ENCODE assay signal across 20 mouse cellular contexts in the genomic region with DNA sequence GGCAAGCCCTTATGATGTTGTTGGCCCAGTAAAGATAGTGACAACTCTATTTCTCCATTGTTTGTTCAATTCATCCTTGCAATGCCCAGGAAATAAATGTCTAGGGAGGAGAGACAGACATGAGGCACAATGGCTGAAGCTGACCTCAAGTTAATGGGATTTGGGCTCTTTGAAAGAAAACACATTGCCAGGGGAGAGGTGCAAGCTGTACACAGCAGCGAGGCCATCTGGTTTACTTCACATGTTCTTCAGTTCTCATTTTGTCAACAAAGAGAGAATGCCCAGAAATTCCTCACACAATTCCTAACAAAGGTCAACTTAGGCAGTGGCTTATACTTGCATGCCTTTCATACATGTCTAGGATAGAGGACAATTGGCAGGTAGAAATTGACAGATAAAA.
DNase-seq lines count a peak whose midpoint lies in the region.
"Had no signal": no experiment of that assay in that cellular context is flagged by ENCODE, and none has a peak within 500 bp of the region (broad histone marks: within the 10 kb centered on the region; RNA-seq: fewer than 3 reads in every experiment).

No protein-coding gene starts in this region.

- no peak overlapping the region for H3K27ac ChIP-seq in heart, embryonic 10.5 days
- H3K27ac ChIP-seq: embryonic facial prominence, embryonic 12.5 days; forebrain, embryonic 13.5 days; kidney, embryonic 15.5 days; limb, embryonic 15.5 days; liver, embryonic 15.5 days; midbrain, embryonic 12.5 days had no signal

- H3K4me1 ChIP-seq in heart, embryonic 10.5 days: no peaks in the 10 kb centered on the region
- H3K4me1 ChIP-seq: embryonic facial prominence, embryonic 12.5 days; forebrain, embryonic 13.5 days; kidney, embryonic 15.5 days; limb, embryonic 15.5 days; liver, embryonic 15.5 days; midbrain, embryonic 12.5 days had no signal

- no peak overlapping the region for H3K4me3 ChIP-seq in heart, embryonic 10.5 days
- H3K4me3 ChIP-seq: embryonic facial prominence, embryonic 12.5 days; erythroblast, embryonic 14.5 days; forebrain, embryonic 13.5 days; kidney, embryonic 15.5 days; limb, embryonic 15.5 days; liver, embryonic 15.5 days; midbrain, embryonic 12.5 days had no signal

- DNase-seq in heart, adult 8-10 months (ENCODE audit: low spot score): peak; percentile 9
- DNase-seq in heart, embryonic 10.5 days (ENCODE audit: low spot score): no peak
- DNase-seq in MN1 (ENCODE audit: low spot score): peak; percentile 57
- DNase-seq in brain, adult 2 months (ENCODE audit: low read depth, low spot score): peak; percentile 5
- DNase-seq in lung, postnatal 10 days: peak; percentile 13
- DNase-seq in thymus, postnatal 25 days: no peak
- DNase-seq in urinary bladder, adult 2 months (ENCODE audit: low spot score): no peak
- DNase-seq: adrenal gland, adult 8-10 months; B cell, adult 2 months; cerebellum, adult 11 months; gastrocnemius, postnatal 14 days; retina, postnatal 1 day; thymus, postnatal 36 days had no signal

- no peaks in the 10 kb centered on the region for H3K27me3 ChIP-seq in heart, embryonic 10.5 days (ENCODE audit: insufficient read depth, poor library complexity, severe bottlenecking)
- H3K27me3 ChIP-seq: embryonic facial prominence, embryonic 12.5 days; forebrain, embryonic 13.5 days; kidney, embryonic 15.5 days; limb, embryonic 15.5 days; liver, embryonic 15.5 days; midbrain, embryonic 12.5 days had no signal

- H3K9me3 ChIP-seq in heart, embryonic 10.5 days: no peaks in the 10 kb centered on the region
- H3K9me3 ChIP-seq: embryonic facial prominence, embryonic 12.5 days; forebrain, embryonic 13.5 days; kidney, embryonic 15.5 days; limb, embryonic 15.5 days; liver, embryonic 15.5 days; midbrain, embryonic 12.5 days had no signal

- no peaks in the 10 kb centered on the region for H3K36me3 ChIP-seq in heart, embryonic 10.5 days
- H3K36me3 ChIP-seq: embryonic facial prominence, embryonic 12.5 days; kidney, embryonic 15.5 days; limb, embryonic 15.5 days; liver, embryonic 15.5 days; midbrain, embryonic 12.5 days had no signal

- 42% methylated on average over 1 of the region's 1 CpGs for WGBS in heart, embryonic 10.5 days

Comparison
In these comparisons a context has a peak if more than half of its experiments do, and no peak if none do; other contexts are left out.
1. DNase-seq: peak in heart, adult 8-10 months (single experiment), MN1 (single experiment), brain, adult 2 months (single experiment) and lung, postnatal 10 days (single experiment); none in heart, embryonic 10.5 days (single experiment), thymus, postnatal 25 days (single experiment) and urinary bladder, adult 2 months (single experiment).